Mouse (Mus musculus): ENCODE measurements around the gene Gne. TPM values are rescaled to one million over a fixed set of nuclear protein-coding genes. Genes with fewer than 3 reads are reported as not detected.

Gene Gne
- polyA plus RNA-seq, 1 experiment from 2014 or later = 20.7 TPM

GRCm38 (mm10) chr4:44069411-44069810 lies 14.6 kb downstream of the Gne start:
- Histone ChIP-seq H3K4me3 (ENCODE audit: low read depth, low read length) (no peak overlapping the region), H3K36me3 (ENCODE audit: control insufficient read depth, insufficient read depth, low read length) (no peaks in the 10 kb centered on the region), H3K4me2 (ENCODE audit: low read depth, severe bottlenecking) (no peak overlapping the region), H3K4me1 (ENCODE audit: control insufficient read depth, insufficient read depth, low read length) (0 out of 2 replicates have a peak, but pooled peaks cover 3% of the 10 kb centered on the region), H3K9ac (ENCODE audit: low read length) (no peak overlapping the region), H3K9me3 (ENCODE audit: control insufficient read depth, low read length) (no peaks in the 10 kb centered on the region), H3K27me3 (ENCODE audit: control insufficient read depth, insufficient read depth, low read length) (no peaks in the 10 kb centered on the region), H3K27ac (replicated peaks; ENCODE audit: low read depth, low read length) (no peak overlapping the region)
- no peak for ATAC-seq (ENCODE audit: insufficient number of reproducible peaks, low FRiP score, low TSS enrichment, low read depth)
- no peak for DNase-seq (ENCODE audit: low spot score)
- 92% methylated on average over 4 of the region's 4 CpGs for WGBS

DNA sequence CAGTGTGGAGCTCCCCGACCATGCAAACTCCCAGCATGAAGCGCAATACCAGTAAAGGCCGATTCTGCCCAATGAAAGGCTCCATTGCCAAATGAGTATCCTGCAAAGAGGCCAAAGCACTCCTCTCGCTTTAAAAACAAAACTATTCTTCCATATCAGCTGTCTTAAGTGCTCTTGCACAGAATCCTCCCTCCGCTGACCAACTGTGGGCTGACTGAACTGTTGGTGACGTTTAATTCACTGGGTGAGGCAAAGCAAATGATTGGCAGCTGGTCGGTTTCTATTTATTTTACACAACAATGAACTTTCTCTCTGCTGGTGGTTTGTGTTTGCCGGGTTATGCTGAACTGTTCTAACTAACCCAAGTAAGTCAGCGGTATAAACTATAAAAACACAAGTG lies 15.2 kb downstream of the Gne start:
- H3K9ac ChIP-seq (ENCODE audit: low read length) = no peak overlapping the region
- ATAC-seq (ENCODE audit: insufficient number of reproducible peaks, low FRiP score, low TSS enrichment, low read depth) (no peak), DNase-seq (ENCODE audit: low spot score) (no peak)
- H3K9me3 ChIP-seq (ENCODE audit: control insufficient read depth, low read length) = no peaks in the 10 kb centered on the region
- no peak overlapping the region for H3K4me3 ChIP-seq (ENCODE audit: low read depth, low read length)
- H3K27ac ChIP-seq (replicated peaks; ENCODE audit: low read depth, low read length) = no peak overlapping the region
- H3K4me1 ChIP-seq (ENCODE audit: control insufficient read depth, insufficient read depth, low read length) = 0 out of 2 replicates have a peak, but pooled peaks cover 3% of the 10 kb centered on the region
- WGBS = 68% methylated on average over 9 of the region's 9 CpGs
- H3K4me2 ChIP-seq (ENCODE audit: low read depth, severe bottlenecking) = no peak overlapping the region
- H3K36me3 ChIP-seq (ENCODE audit: control insufficient read depth, insufficient read depth, low read length) = no peaks in the 10 kb centered on the region
- no peaks in the 10 kb centered on the region for H3K27me3 ChIP-seq (ENCODE audit: control insufficient read depth, insufficient read depth, low read length)

DNA sequence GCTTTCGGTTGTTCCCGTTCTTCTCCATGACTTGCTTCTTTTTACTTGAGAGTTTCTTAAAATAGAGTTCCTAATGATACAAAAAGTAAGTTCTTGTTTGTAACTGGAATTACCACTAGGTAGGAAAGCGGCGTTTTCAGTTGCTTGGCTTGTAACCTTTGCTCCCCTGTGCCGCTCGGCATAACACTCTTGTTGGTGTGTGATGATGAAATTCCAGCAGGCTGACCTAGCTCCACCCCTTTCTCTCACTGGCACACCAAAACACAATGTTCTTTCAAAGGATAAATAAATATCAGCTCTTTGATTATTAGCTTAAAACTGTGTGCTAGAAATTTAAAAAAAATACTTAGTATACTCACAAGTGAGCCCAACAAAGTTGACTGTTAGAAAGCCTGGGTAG lies 17.1 kb downstream of the Gne start:
- Histone ChIP-seq H3K4me2 (ENCODE audit: low read depth, severe bottlenecking) (no peak overlapping the region), H3K4me3 (ENCODE audit: low read depth, low read length) (no peak overlapping the region), H3K36me3 (ENCODE audit: control insufficient read depth, insufficient read depth, low read length) (no peaks in the 10 kb centered on the region; the same call in 1 of the 2 replicates), H3K27ac (replicated peaks; ENCODE audit: low read depth, low read length) (no peak overlapping the region), H3K4me1 (ENCODE audit: control insufficient read depth, insufficient read depth, low read length) (0 out of 2 replicates have a peak, but pooled peaks cover 3% of the 10 kb centered on the region), H3K27me3 (ENCODE audit: control insufficient read depth, insufficient read depth, low read length) (no peaks in the 10 kb centered on the region), H3K9me3 (ENCODE audit: control insufficient read depth, low read length) (no peaks in the 10 kb centered on the region), H3K9ac (ENCODE audit: low read length) (no peak overlapping the region)
- 87% methylated on average over 6 of the region's 6 CpGs for WGBS
- ATAC-seq (ENCODE audit: insufficient number of reproducible peaks, low FRiP score, low TSS enrichment, low read depth) (no peak), DNase-seq (ENCODE audit: low spot score) (no peak)

GRCm38 (mm10) chr4:44065355-44066025 lies 18.5 kb downstream of the Gne start:
- no peaks in the 10 kb centered on the region for H3K27me3 ChIP-seq (ENCODE audit: control insufficient read depth, insufficient read depth, low read length)
- WGBS = 30% methylated on average over 16 of the region's 16 CpGs
- no peak overlapping the region for H3K4me3 ChIP-seq (ENCODE audit: low read depth, low read length)
- H3K36me3 ChIP-seq (ENCODE audit: control insufficient read depth, insufficient read depth, low read length) = no peaks in the 10 kb centered on the region; the same call in 1 of the 2 replicates
- no peak overlapping the region for H3K27ac ChIP-seq (replicated peaks; ENCODE audit: low read depth, low read length)
- H3K9ac ChIP-seq (ENCODE audit: low read length) = peak overlapping the region; percentile 7; the same call in 1 of the 2 replicates
- DNase-seq (ENCODE audit: low spot score) (peak; percentile 95), ATAC-seq (ENCODE audit: insufficient number of reproducible peaks, low FRiP score, low TSS enrichment, low read depth) (peak; percentile 68)
- H3K4me1 ChIP-seq (ENCODE audit: control insufficient read depth, insufficient read depth, low read length) = no peaks in the 10 kb centered on the region
- H3K9me3 ChIP-seq (ENCODE audit: control insufficient read depth, low read length) = no peaks in the 10 kb centered on the region
- H3K4me2 ChIP-seq (ENCODE audit: low read depth, severe bottlenecking) = peak overlapping the region; percentile 28; the same call in 1 of the 2 replicates

- H3K27me3 ChIP-seq (ENCODE audit: control insufficient read depth, insufficient read depth, low read length) = no peaks in the 10 kb centered on the region
- no peak for ATAC-seq (ENCODE audit: insufficient number of reproducible peaks, low FRiP score, low TSS enrichment, low read depth)
These were observed 21.2 kb downstream of the Gne start for GRCm38 (mm10) chr4:44062816-44063215.

DNA sequence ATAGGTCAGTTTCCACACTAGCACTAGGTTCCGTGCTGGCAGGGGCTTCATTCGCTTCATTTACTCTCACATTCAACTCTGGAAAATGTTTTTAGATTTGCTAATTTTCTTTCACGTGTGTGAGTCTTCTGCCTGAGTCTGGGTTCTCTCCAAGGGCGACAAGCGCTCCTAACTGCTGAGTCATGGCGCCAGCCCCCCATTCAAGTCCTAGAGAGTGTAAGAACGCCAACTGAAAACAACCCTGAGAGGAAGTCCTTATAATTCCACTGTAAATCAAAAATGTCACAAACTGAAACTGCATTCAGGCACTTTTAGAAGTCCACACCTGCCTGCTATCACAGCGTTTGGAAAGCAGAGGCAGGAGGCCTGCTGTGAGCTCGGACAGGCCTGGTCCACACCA lies 21.9 kb downstream of the Gne start:
- no peak for DNase-seq (ENCODE audit: low spot score)
- H3K4me2 ChIP-seq (ENCODE audit: low read depth, severe bottlenecking) = no peak overlapping the region
- no peaks in the 10 kb centered on the region for H3K4me1 ChIP-seq (ENCODE audit: control insufficient read depth, insufficient read depth, low read length)
- no peaks in the 10 kb centered on the region for H3K9me3 ChIP-seq (ENCODE audit: control insufficient read depth, low read length)
- no peak overlapping the region for H3K4me3 ChIP-seq (ENCODE audit: low read depth, low read length)
- no peaks in the 10 kb centered on the region; the same call in 1 of the 2 replicates for H3K36me3 ChIP-seq (ENCODE audit: control insufficient read depth, insufficient read depth, low read length)
- no peaks in the 10 kb centered on the region for H3K27me3 ChIP-seq (ENCODE audit: control insufficient read depth, insufficient read depth, low read length)
- WGBS = 69% methylated on average over 9 of the region's 9 CpGs
- H3K27ac ChIP-seq (replicated peaks; ENCODE audit: low read depth, low read length) = no peak overlapping the region
- no peak for ATAC-seq (ENCODE audit: insufficient number of reproducible peaks, low FRiP score, low TSS enrichment, low read depth)
- H3K9ac ChIP-seq (ENCODE audit: low read length) = no peak overlapping the region

More at GRCm38 (mm10) chr4:44062816-44063215, 21.2 kb downstream of the Gne start:
- Histone ChIP-seq H3K4me1 (ENCODE audit: control insufficient read depth, insufficient read depth, low read length) (no peaks in the 10 kb centered on the region), H3K9ac (ENCODE audit: low read length) (no peak overlapping the region), H3K4me2 (ENCODE audit: low read depth, severe bottlenecking) (no peak overlapping the region), H3K36me3 (ENCODE audit: control insufficient read depth, insufficient read depth, low read length) (no peaks in the 10 kb centered on the region; the same call in 1 of the 2 replicates), H3K27ac (replicated peaks; ENCODE audit: low read depth, low read length) (no peak overlapping the region), H3K9me3 (ENCODE audit: control insufficient read depth, low read length) (no peaks in the 10 kb centered on the region), H3K4me3 (ENCODE audit: low read depth, low read length) (no peak overlapping the region)
- no peak for DNase-seq (ENCODE audit: low spot score)
- WGBS = 91% methylated on average over 14 of the region's 14 CpGs

DNA sequence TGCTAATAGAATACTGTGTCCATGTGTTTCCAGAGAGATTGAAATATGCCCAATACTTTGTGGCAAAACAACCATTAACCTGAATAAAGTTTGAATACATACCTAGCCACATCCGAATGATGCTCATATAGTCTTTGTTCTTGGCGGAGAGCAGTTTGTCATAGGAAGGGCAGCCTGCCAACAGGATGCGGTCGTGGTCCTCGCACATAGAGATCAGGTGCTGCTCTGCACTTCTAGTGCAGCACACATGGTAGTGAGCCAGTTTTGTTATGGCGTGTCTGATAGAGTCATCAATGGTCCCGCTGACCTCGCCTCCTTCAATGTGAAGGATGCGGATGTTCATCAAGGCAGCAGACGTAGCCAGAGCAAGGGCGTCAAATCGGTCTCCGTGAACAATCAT lies 24.3 kb downstream of the Gne start:
- no peaks in the 10 kb centered on the region for H3K9me3 ChIP-seq (ENCODE audit: control insufficient read depth, low read length)
- DNase-seq (ENCODE audit: low spot score) (no peak), ATAC-seq (ENCODE audit: insufficient number of reproducible peaks, low FRiP score, low TSS enrichment, low read depth) (no peak)
- no peaks in the 10 kb centered on the region; the same call in 1 of the 2 replicates for H3K36me3 ChIP-seq (ENCODE audit: control insufficient read depth, insufficient read depth, low read length)
- no peak overlapping the region for H3K27ac ChIP-seq (replicated peaks; ENCODE audit: low read depth, low read length)
- 93% methylated on average over 13 of the region's 13 CpGs for whole genome bisulfite sequencing
- H3K4me1 ChIP-seq (ENCODE audit: control insufficient read depth, insufficient read depth, low read length) = no peaks in the 10 kb centered on the region
- H3K27me3 ChIP-seq (ENCODE audit: control insufficient read depth, insufficient read depth, low read length) = no peaks in the 10 kb centered on the region
- H3K9ac ChIP-seq (ENCODE audit: low read length) = no peak overlapping the region
- H3K4me3 ChIP-seq (ENCODE audit: low read depth, low read length) = no peak overlapping the region
- H3K4me2 ChIP-seq (ENCODE audit: low read depth, severe bottlenecking) = no peak overlapping the region

DNA sequence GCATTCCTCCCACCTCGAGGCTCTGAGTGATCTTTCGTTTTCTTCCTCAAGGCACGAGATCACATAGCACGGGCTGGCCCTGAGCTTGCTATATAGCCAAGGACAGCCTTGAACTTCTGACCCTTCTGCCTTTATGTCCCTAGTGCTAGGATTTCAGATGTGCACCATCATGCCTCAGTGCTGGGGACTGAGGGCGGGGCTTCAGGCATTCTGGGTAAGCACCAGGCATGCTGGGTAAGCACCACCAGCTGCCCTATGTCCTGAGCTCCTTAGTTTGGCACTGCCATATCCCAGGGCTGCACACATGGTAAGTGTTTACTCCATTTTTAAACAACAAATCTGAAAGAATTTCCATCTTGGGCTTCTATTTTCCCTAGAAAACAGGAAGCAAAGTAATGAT lies 34.2 kb downstream of the Gne start:
- no peaks in the 10 kb centered on the region for H3K4me1 ChIP-seq (ENCODE audit: control insufficient read depth, insufficient read depth, low read length)
- H3K36me3 ChIP-seq (ENCODE audit: control insufficient read depth, insufficient read depth, low read length) = 0 out of 2 replicates have a peak, but pooled peaks cover 2% of the 10 kb centered on the region
- H3K9me3 ChIP-seq (ENCODE audit: control insufficient read depth, low read length) = no peaks in the 10 kb centered on the region
- DNase-seq (ENCODE audit: low spot score) = no peak
- no peak overlapping the region for H3K4me2 ChIP-seq (ENCODE audit: low read depth, severe bottlenecking)
- no peak overlapping the region for H3K9ac ChIP-seq (ENCODE audit: low read length)
- 80% methylated on average over 5 of the region's 5 CpGs for WGBS
- no peak overlapping the region for H3K4me3 ChIP-seq (ENCODE audit: low read depth, low read length)
- no peak for ATAC-seq (ENCODE audit: insufficient number of reproducible peaks, low FRiP score, low TSS enrichment, low read depth)
- no peaks in the 10 kb centered on the region for H3K27me3 ChIP-seq (ENCODE audit: control insufficient read depth, insufficient read depth, low read length)
- no peak overlapping the region for H3K27ac ChIP-seq (replicated peaks; ENCODE audit: low read depth, low read length)
